Mouse (Mus musculus) layer of hippocampus, postnatal 25 days (tissue): ENCODE data around the gene Nxpe3. TPM values are rescaled to one million over a fixed set of nuclear protein-coding genes. Genes with fewer than 3 reads are reported as not detected.

Source experiments
- DNase-seq, 2 experiments: peaks; one replicate each; pipeline ENCODE4 v3.0.0; 2022; ENCODE audit warnings: mixed read lengths in 2 of 2, low spot score in 1 of 2; ENCODE audit errors: extremely low spot score in 1 of 2
- total RNA-seq, 2 experiments: library from RNA; stranded (reverse); gene quantifications; 2 replicates each; pipeline ENCODE4 v1.2.3; 2021

Gene Nxpe3
- total RNA-seq, 2 experiments from 2014 or later: 11.2 to 11.6 TPM

DNA sequence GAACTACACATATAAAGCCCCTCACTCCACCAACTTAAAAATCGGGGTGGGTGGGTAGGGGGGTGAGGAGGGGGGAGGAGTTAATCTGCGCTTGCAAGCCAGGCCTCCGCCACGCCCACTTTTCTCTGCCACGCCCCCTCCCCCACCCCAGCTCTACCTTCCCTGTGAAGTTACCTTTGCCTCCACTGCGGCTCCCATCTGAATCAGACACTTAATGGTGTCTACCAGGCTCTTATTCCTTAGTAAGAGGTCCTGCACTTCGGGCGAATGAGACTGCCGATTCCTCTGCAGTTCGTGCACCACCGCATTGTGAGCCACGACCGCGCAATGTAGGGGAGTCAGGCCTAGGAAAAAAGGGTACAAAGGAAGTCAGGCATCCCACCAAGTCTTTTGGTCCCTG is 79.6 kb downstream of the Nxpe3 start:
- no peak for DNase-seq

GRCm38 (mm10) chr16:55814686-55815085 is 80.4 kb downstream of the Nxpe3 start:
- DNase-seq: no peak

DNA sequence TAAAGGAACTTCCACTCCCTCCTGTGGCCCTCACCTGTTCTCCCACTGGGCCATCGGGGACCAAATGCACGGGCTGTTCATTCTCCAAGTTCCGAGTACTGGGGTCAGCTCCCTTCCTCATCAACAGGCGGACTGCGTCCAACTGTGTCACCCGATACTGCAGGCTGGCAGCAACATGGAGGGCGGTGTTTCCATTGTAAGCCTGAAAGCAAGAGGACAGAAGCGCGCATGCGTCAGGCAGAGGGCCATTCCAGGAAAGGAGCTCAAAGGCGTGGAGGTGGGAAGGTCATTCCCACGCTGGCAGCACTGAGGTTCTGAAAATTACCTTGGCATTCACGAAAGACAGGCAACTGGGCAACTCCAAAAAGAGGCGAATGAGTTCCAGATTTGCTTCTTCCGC is 81.2 kb downstream of the Nxpe3 start:
- DNase-seq: no peak

DNA sequence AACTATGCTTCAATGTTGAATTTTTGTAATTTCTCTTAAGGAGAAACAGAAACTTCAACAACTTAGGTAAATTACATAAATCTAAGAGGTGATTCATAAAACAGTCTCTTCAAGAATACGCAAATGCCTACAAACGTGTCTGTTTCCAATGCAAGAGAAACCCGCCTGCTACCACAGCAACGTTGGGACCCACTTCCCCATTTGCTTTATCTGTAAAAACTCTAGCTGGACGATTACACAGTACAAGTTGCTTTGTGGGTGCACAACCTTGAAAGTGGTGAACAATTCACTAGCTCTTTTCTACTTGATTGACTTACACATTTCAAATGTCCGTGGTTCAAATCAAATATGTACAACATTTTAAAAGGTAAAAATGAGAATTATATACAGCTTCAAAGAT is 83.3 kb downstream of the Nxpe3 start:
- DNase-seq: no peak

GRCm38 (mm10) chr16:55809779-55810514 is 85.1 kb downstream of the Nxpe3 start:
- no peak for DNase-seq

GRCm38 (mm10) chr16:55809345-55809744 is 85.7 kb downstream of the Nxpe3 start:
- no peak for DNase-seq

- DNase-seq: no peak
Observed at GRCm38 (mm10) chr16:55807505-55807932, 87.6 kb downstream of the Nxpe3 start.

DNA sequence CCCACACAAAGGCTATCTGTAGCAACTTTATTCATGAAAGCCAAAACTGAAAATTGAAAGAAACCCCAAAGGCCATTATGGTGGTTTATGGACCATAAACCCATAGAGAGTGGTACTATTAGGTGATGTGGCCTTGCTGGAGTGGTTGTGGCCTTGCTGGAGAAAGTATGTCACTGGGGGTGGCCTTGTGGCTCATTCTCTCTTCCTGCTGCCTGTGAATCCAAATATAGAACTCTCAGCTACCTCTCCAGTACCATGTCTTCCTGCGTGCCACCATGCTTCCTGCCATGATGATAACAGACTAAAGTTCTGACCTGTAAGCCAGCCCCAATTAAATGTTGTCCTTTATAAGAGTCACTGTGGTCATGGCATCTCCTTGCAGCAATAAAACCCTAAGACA is 90.3 kb downstream of the Nxpe3 start:
- no peak for DNase-seq

GRCm38 (mm10) chr16:55801629-55802028 is 93.5 kb downstream of the Nxpe3 start:
- no peak for DNase-seq

DNA sequence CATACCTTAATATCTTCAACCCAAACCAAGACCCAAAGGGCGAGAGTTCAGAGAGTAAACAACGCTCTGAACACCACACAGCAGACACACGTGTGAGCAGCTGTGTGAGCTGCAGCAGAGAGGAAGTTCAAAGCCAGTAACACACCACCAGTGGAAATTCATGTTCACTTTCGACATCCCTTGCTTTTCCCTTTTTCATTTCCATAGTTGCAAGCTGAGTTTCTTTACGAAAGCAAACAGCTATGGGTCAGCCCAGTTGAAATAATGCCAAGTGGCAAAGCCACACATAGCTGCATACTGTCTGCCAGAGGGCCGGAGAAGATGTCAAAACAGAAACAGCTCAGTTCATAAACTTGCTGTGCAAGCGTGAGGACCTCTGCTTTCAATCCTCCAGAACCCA is 96.2 kb downstream of the Nxpe3 start:
- no peak for DNase-seq

DNA sequence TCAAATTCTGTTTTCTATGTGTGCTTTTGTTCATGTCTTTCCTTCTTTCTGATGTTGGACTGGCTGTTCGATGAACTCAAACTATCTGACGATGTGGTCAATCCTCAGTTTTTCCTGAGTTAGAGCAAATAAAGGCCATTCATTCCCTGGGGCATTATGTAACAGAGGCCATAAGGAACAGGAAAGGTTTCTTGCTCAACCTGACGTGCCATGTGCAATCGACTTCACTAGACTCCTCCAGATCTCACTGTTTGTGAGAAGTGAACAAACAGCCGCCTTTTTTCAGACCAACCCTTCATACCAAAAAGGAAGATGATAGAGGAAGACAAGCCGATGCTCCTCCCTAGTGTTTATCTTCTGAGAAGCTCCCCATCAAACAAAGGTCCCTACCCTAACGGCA is 104.8 kb downstream of the Nxpe3 start:
- DNase-seq: no peak

Other genes starting within 250 kb of the Nxpe3 start
- 1 to 10 TPM; 5.2 to 5.8 TPM for gene Nfkbiz, start 56.4 kb downstream of the Nxpe3 start, total RNA-seq
- gene Cep97, start 39.6 kb upstream of the Nxpe3 start, total RNA-seq: 10 to 100 TPM; 13.4 to 14.2 TPM
- gene Rpl24, start 71.0 kb upstream of the Nxpe3 start, total RNA-seq: 100 to 1,000 TPM; 367 to 413 TPM
- 10 to 100 TPM; 46.2 to 47.3 TPM for gene Zbtb11, start 78.6 kb upstream of the Nxpe3 start, total RNA-seq
- gene Pcnp, start 134.5 kb upstream of the Nxpe3 start, total RNA-seq: 100 to 1,000 TPM; 147 to 159 TPM
- 10 to 100 TPM in 1 of 2 experiments, 1 to 10 TPM in 1; 10.0 to 10.3 TPM for gene Trmt10c, start 142.5 kb upstream of the Nxpe3 start, total RNA-seq
- 10 to 100 TPM; 45.3 to 52.4 TPM for gene Senp7, start 153.1 kb upstream of the Nxpe3 start, total RNA-seq